Mouse (Mus musculus): Measurements from ENCODE around the gene Smagp.
A peak's percentile ranks its signal among the peaks of the same experiment; 100 is the strongest.

Smagp gene

GRCm38 (mm10) chr15:100636700-100637501 lies at the start of gene Smagp:
Gene Smagp (minus strand): TSS chr15:100636940.
- no peak for DNase-seq (ENCODE audit: low read depth)

- peak; percentile 37 for DNase-seq (ENCODE audit: low read depth)
Measured at GRCm38 (mm10) chr15:100686434-100686833, 49.7 kb upstream of the Smagp start.

- DNase-seq (ENCODE audit: low read depth), result no peak
Measured at GRCm38 (mm10) chr15:100685849-100686248, 49.1 kb upstream of the Smagp start.

- no peak for DNase-seq (ENCODE audit: low read depth)
Measured at GRCm38 (mm10) chr15:100685255-100685654, 48.5 kb upstream of the Smagp start.

- DNase-seq (ENCODE audit: low read depth), result no peak
Measured at GRCm38 (mm10) chr15:100684450-100684849, 47.7 kb upstream of the Smagp start.

GRCm38 (mm10) chr15:100683041-100683440 lies 46.3 kb upstream of the Smagp start:
- DNase-seq (ENCODE audit: low read depth), result peak; percentile 94

- no peak for DNase-seq (ENCODE audit: low read depth)
Measured at GRCm38 (mm10) chr15:100681770-100682169, 45.0 kb upstream of the Smagp start.

- no peak for DNase-seq (ENCODE audit: low read depth)
Measured at GRCm38 (mm10) chr15:100680381-100680780, 43.6 kb upstream of the Smagp start.

- no peak for DNase-seq (ENCODE audit: low read depth)
Measured at GRCm38 (mm10) chr15:100679005-100679404, 42.3 kb upstream of the Smagp start.

- DNase-seq (ENCODE audit: low read depth), result no peak
Measured at GRCm38 (mm10) chr15:100678581-100678980, 41.8 kb upstream of the Smagp start.

- no peak for DNase-seq (ENCODE audit: low read depth)
Measured at GRCm38 (mm10) chr15:100677675-100678074, 40.9 kb upstream of the Smagp start.

- no peak for DNase-seq (ENCODE audit: low read depth)
Measured at GRCm38 (mm10) chr15:100676521-100676920, 39.8 kb upstream of the Smagp start.

GRCm38 (mm10) chr15:100675486-100675885 lies 38.7 kb upstream of the Smagp start:
- no peak for DNase-seq (ENCODE audit: low read depth)

- no peak for DNase-seq (ENCODE audit: low read depth)
Measured at GRCm38 (mm10) chr15:100674566-100674965, 37.8 kb upstream of the Smagp start.

GRCm38 (mm10) chr15:100673585-100674391 lies 37.0 kb upstream of the Smagp start:
- no peak for DNase-seq (ENCODE audit: low read depth)

GRCm38 (mm10) chr15:100670833-100671232 lies 34.1 kb upstream of the Smagp start:
- no peak for DNase-seq (ENCODE audit: low read depth)

GRCm38 (mm10) chr15:100670004-100670403 lies 33.3 kb upstream of the Smagp start:
- peak; percentile 24 for DNase-seq (ENCODE audit: low read depth)

- DNase-seq (ENCODE audit: low read depth), result no peak
Measured at GRCm38 (mm10) chr15:100669337-100669736, 32.6 kb upstream of the Smagp start, which contains the start of gene Bin2. Gene Bin2 (minus strand): TSS chr15:100669553.

- DNase-seq (ENCODE audit: low read depth), result no peak
Measured at GRCm38 (mm10) chr15:100667871-100668545, 31.3 kb upstream of the Smagp start.

GRCm38 (mm10) chr15:100667420-100667819 lies 30.7 kb upstream of the Smagp start:
- no peak for DNase-seq (ENCODE audit: low read depth)

- no peak for DNase-seq (ENCODE audit: low read depth)
Measured at GRCm38 (mm10) chr15:100666851-100667250, 30.1 kb upstream of the Smagp start.

- DNase-seq (ENCODE audit: low read depth), result no peak
Measured at GRCm38 (mm10) chr15:100666219-100666696, 29.5 kb upstream of the Smagp start.
